Mouse (Mus musculus) spleen, adult 2 months (tissue): ENCODE measurements around the gene Ccr10. TPM values are rescaled to one million over a fixed set of nuclear protein-coding genes. Genes with fewer than 3 reads are reported as not detected.

Source experiments
- DNase-seq, 2 experiments: peaks; one replicate each; pipeline versions ENCODE4 v3.0.0 to v3.0.0-alpha.2; 2012 to 2021; ENCODE audit warnings: low spot score in 2 of 2, low read depth in 1 of 2
- H3K27ac ChIP-seq: fragments of 200-500 bp; 2 replicates; pipeline ENCODE4 v1.5.1; 2012; ENCODE audit warnings: low read length, inconsistent platforms; ENCODE audit not compliant: insufficient read depth
- H3K27me3 ChIP-seq: fragments of 200-500 bp; 2 replicates; pipeline ENCODE4 v1.6.1; 2012; ENCODE audit warnings: mild to moderate bottlenecking, moderate library complexity, low read length, inconsistent platforms; ENCODE audit not compliant: control insufficient read depth, insufficient read depth
- H3K36me3 ChIP-seq: fragments of 200-500 bp; 2 replicates; pipeline ENCODE4 v1.6.1; 2012; ENCODE audit warnings: mild to moderate bottlenecking, low read length, inconsistent platforms; ENCODE audit not compliant: control insufficient read depth, insufficient read depth
- H3K4me1 ChIP-seq: fragments of 200-500 bp; 2 replicates; pipeline ENCODE4 v1.6.1; 2011; ENCODE audit warnings: inconsistent platforms; ENCODE audit not compliant: control insufficient read depth, insufficient read depth, insufficient read length
- H3K4me3 ChIP-seq: fragments of 200-500 bp; 2 replicates; pipeline ENCODE4 v1.5.1; 2011; ENCODE audit warnings: mild to moderate bottlenecking, inconsistent platforms; ENCODE audit not compliant: insufficient read depth, insufficient read length; ENCODE audit errors: extremely low read depth
- CTCF ChIP-seq: fragments of 200-500 bp; IDR thresholded peaks from 2 replicates; pipeline ENCODE4 v1.5.1; 2011; ENCODE audit warnings: mild to moderate bottlenecking, inconsistent platforms; ENCODE audit not compliant: insufficient read depth, insufficient read length, insufficient replicate concordance; ENCODE audit errors: extremely low read depth
- POLR2A ChIP-seq: fragments of 200-500 bp; IDR thresholded peaks from 2 replicates; pipeline ENCODE4 v1.6.1; 2011; ENCODE audit warnings: low read depth, low read length, inconsistent platforms
- WGBS: fragments of 180-500 bp; shearing (Covaris S2); methylation state at CpG from one replicate; pipeline ENCODE4 v1.1.7; 2018; 5-methylcytosine and 5-hydroxymethylcytosine counted together
- polyA plus RNA-seq: library from polyadenylated mRNA; depleted of rRNA; stranded (reverse); fragments of >200 nt; gene quantifications from 2 replicates; pipeline ENCODE4 v1.2.3, GENCODE M21; 2012

Ccr10 gene
- polyA plus RNA-seq, 1 experiment, result 1.6 TPM

- H3K27me3 ChIP-seq, result no peaks in the 10 kb centered on the region
- no peaks in the 10 kb centered on the region for H3K4me1 ChIP-seq
- TF ChIP-seq POLR2A, result no peak
- WGBS, result 69% methylated on average over 5 of the region's 5 CpGs
- no peak overlapping the region for H3K4me3 ChIP-seq
- no peak overlapping the region for H3K27ac ChIP-seq
- DNase-seq, result no peak
- H3K36me3 ChIP-seq, result peaks cover 14% of the 10 kb centered on the region
These were observed 18.9 kb upstream of the Ccr10 start for GRCm38 (mm10) chr11:101194137-101194536.

- no peaks in the 10 kb centered on the region for H3K4me1 ChIP-seq
These were observed 17.8 kb upstream of the Ccr10 start for GRCm38 (mm10) chr11:101193076-101193475.

GRCm38 (mm10) chr11:101192646-101193045, 17.4 kb upstream of the Ccr10 start:
- 86% methylated on average over 6 of the region's 6 CpGs for WGBS
- peaks cover 7% of the 10 kb centered on the region for H3K36me3 ChIP-seq
- no peak for DNase-seq
- TF ChIP-seq CTCF, result no peak
- no peak for TF ChIP-seq POLR2A
- H3K4me1 ChIP-seq, result no peaks in the 10 kb centered on the region
- H3K27ac ChIP-seq, result no peak overlapping the region
- H3K27me3 ChIP-seq, result no peaks in the 10 kb centered on the region
- H3K4me3 ChIP-seq, result no peak overlapping the region

More at GRCm38 (mm10) chr11:101193076-101193475, 17.8 kb upstream of the Ccr10 start:
- no peaks in the 10 kb centered on the region for H3K27me3 ChIP-seq
- TF ChIP-seq CTCF (no peak), POLR2A (no peak)
- H3K4me3 ChIP-seq, result no peak overlapping the region
- no peak overlapping the region for H3K27ac ChIP-seq
- DNase-seq, result no peak
- peaks cover 7% of the 10 kb centered on the region for H3K36me3 ChIP-seq
- WGBS, result 88% methylated on average over 7 of the region's 7 CpGs

GRCm38 (mm10) chr11:101191919-101192470, 16.8 kb upstream of the Ccr10 start:
- Histone ChIP-seq H3K27me3 (no peaks in the 10 kb centered on the region), H3K27ac (no peak overlapping the region), H3K4me3 (no peak overlapping the region), H3K4me1 (no peaks in the 10 kb centered on the region), H3K36me3 (peaks cover 7% of the 10 kb centered on the region)
- TF ChIP-seq CTCF (no peak), POLR2A (no peak)
- DNase-seq, result no peak
- 84% methylated on average over 4 of the region's 4 CpGs for WGBS

- 80% methylated on average over 17 of the region's 17 CpGs for WGBS
- Histone ChIP-seq H3K27me3 (no peaks in the 10 kb centered on the region), H3K27ac (0 out of 2 replicates have a peak overlapping the region, but pooled peaks have one; percentile 21), H3K4me3 (no peak overlapping the region), H3K4me1 (no peaks in the 10 kb centered on the region), H3K36me3 (peaks cover 5% of the 10 kb centered on the region; the same call in 1 of the 2 replicates)
- no peak for DNase-seq
- no peak for TF ChIP-seq CTCF
- no peak for TF ChIP-seq POLR2A
These were observed 16.0 kb upstream of the Ccr10 start for GRCm38 (mm10) chr11:101190913-101191907.

GRCm38 (mm10) chr11:101190181-101190912, 15.1 kb upstream of the Ccr10 start:
- 68% methylated on average over 8 of the region's 8 CpGs for WGBS
- TF ChIP-seq POLR2A (no peak), CTCF (no peak)
- H3K27me3 ChIP-seq, result no peaks in the 10 kb centered on the region
- H3K27ac ChIP-seq, result peak overlapping the region; percentile 23; the same call in 1 of the 2 replicates
- peaks cover 5% of the 10 kb centered on the region; the same call in 1 of the 2 replicates for H3K36me3 ChIP-seq
- H3K4me1 ChIP-seq, result no peaks in the 10 kb centered on the region
- DNase-seq, result no peak
- H3K4me3 ChIP-seq, result no peak overlapping the region
